Mouse (Mus musculus) lung, postnatal 0 days (tissue): ENCODE data around the gene Iqck. TPM values are rescaled to one million over a fixed set of nuclear protein-coding genes. Genes with fewer than 3 reads are reported as not detected.
A peak's percentile ranks its signal among the peaks of the same experiment; 100 is the strongest.

Experiments
- ATAC-seq: fragments of 200-750 bp; cut with Nextera tagmentation; 2 replicates; pipeline ENCODE4 v1.8.0; 2017; ENCODE audit warnings: moderate library complexity
- DNase-seq: peaks from one replicate; pipeline ENCODE4 v3.0.0-alpha.2; 2016; ENCODE audit warnings: low spot score
- H3K27ac ChIP-seq: fragments of 300-500 bp; sonication (generic); 2 replicates; pipeline ENCODE4 v1.5.1; 2014; ENCODE audit warnings: antibody characterized with exemption, mild to moderate bottlenecking, low read length, mixed read lengths
- H3K27me3 ChIP-seq: fragments of 300-500 bp; sonication (generic); replicated peaks from 2 replicates; pipeline ENCODE4 v1.6.1; 2014; ENCODE audit warnings: low read length, mixed read lengths; ENCODE audit not compliant: insufficient read depth
- H3K36me3 ChIP-seq: fragments of 300-500 bp; sonication (generic); 2 replicates; pipeline ENCODE4 v1.6.1; 2014; ENCODE audit warnings: low read length, mixed read lengths; ENCODE audit not compliant: insufficient read depth
- H3K4me1 ChIP-seq: fragments of 300-500 bp; sonication (generic); 2 replicates; pipeline ENCODE4 v1.6.1; 2014; ENCODE audit warnings: antibody characterized with exemption, low read depth, low read length, mixed read lengths; ENCODE audit not compliant: insufficient read depth
- H3K4me2 ChIP-seq: fragments of 300-500 bp; sonication (generic); replicated peaks from 2 replicates; pipeline ENCODE4 v1.6.1; 2014; ENCODE audit warnings: low read depth, mild to moderate bottlenecking, low read length, moderate library complexity, mixed read lengths
- H3K4me3 ChIP-seq: fragments of 300-500 bp; sonication (generic); 2 replicates; pipeline ENCODE4 v1.5.1; 2014; ENCODE audit warnings: low read depth, low read length
- H3K9ac ChIP-seq: fragments of 300-500 bp; sonication (generic); replicated peaks from 2 replicates; pipeline ENCODE4 v1.6.1; 2014; ENCODE audit warnings: low read depth, mild to moderate bottlenecking
- H3K9me3 ChIP-seq: fragments of 300-500 bp; sonication (generic); 2 replicates; pipeline ENCODE4 v1.6.1; 2016; ENCODE audit warnings: low read length, mixed read lengths
- CTCF ChIP-seq: IDR thresholded peaks from 2 replicates; pipeline ENCODE4 v1.5.1; 2016; ENCODE audit warnings: antibody characterized with exemption, mild to moderate bottlenecking
- EP300 ChIP-seq: IDR thresholded peaks from 2 replicates; pipeline ENCODE4 v1.6.1; 2016; ENCODE audit warnings: antibody characterized with exemption, mild to moderate bottlenecking, control low read depth
- WGBS: fragments of 180-500 bp; shearing (Covaris S2); extraction: QIAGEN DNeasy Blood & Tissue Kit; methylation state at CpG from one replicate; pipeline ENCODE4 v1.1.7; 2014; 5-methylcytosine and 5-hydroxymethylcytosine counted together
- polyA plus RNA-seq: library from polyadenylated mRNA; unstranded; fragments of >200 nt; fragmentation: Nextera tagmentation; extraction: Ambion mirVana; gene quantifications from 2 replicates; pipeline ENCODE4 v1.2.1, GENCODE M21; 2015

The Iqck gene
- polyA plus RNA-seq, 1 experiment from 2014 or later: 3.5 TPM

DNA sequence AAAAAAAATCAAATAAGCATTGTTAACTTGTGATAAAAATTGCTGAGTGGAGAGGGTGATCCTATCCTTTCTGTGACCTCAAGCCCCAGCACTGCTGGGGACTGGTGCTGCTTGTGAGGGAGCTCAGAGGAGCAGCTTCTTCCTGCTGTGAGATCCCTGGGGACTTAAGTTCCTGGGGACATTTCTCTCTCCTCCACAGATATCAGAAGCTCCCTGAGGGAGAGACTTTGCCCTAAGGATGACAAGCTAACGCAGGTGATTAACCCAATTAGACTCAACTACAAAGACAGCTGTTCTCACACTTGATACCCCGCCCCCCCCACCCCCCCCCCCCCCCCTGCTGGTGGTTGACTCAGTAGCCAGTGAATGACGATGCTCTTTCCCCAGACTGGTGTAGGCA, 109.2 kb downstream of the Iqck start:
- Histone ChIP-seq H3K27me3 (no peaks in the 10 kb centered on the region), H3K27ac (no peak overlapping the region), H3K4me1 (no peaks in the 10 kb centered on the region), H3K4me3 (no peak overlapping the region), H3K9me3 (no peaks in the 10 kb centered on the region), H3K36me3 (no peaks in the 10 kb centered on the region), H3K4me2 (no peak overlapping the region), H3K9ac (no peak overlapping the region)
- 11% methylated on average over 1 of the region's 3 CpGs for WGBS
- DNase-seq (no peak), ATAC-seq (no peak)
- TF ChIP-seq EP300 (no peak), CTCF (no peak)

- Histone ChIP-seq H3K4me2 (no peak overlapping the region), H3K4me1 (no peaks in the 10 kb centered on the region), H3K27me3 (no peaks in the 10 kb centered on the region), H3K4me3 (no peak overlapping the region), H3K27ac (no peak overlapping the region), H3K9ac (no peak overlapping the region), H3K9me3 (no peaks in the 10 kb centered on the region), H3K36me3 (no peaks in the 10 kb centered on the region)
- 12% methylated on average over 7 of the region's 7 CpGs for WGBS
- TF ChIP-seq EP300 (no peak), CTCF (no peak)
- ATAC-seq (no peak), DNase-seq (no peak)
Observed at GRCm38 (mm10) chr7:118965198-118965597, 109.6 kb downstream of the Iqck start.

DNA sequence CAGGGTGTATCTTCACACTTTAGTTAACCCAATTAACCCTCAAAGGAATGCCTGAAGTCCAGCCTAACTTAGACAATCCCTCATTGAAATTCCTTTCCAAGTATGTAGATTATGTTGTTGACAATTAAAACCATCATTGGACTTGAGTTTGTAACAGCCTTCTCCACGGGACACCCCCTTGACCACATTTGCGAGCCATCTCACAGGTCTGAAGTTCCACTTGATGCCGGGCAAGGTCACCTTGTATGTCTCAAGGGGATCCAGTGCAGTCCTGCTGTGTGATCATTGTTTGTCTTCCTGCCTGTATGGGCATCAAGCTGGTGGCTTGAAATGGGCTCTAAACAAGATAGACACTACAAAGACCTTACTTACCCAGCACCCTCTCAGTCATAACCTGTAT, 113.3 kb downstream of the Iqck start:
- no peaks in the 10 kb centered on the region for H3K27me3 ChIP-seq
- no peak for DNase-seq
- H3K4me2 ChIP-seq: no peak overlapping the region
- H3K4me3 ChIP-seq: no peak overlapping the region
- no peak for ATAC-seq
- 86% methylated on average over 3 of the region's 3 CpGs for WGBS
- no peaks in the 10 kb centered on the region for H3K9me3 ChIP-seq
- no peaks in the 10 kb centered on the region for H3K36me3 ChIP-seq
- H3K4me1 ChIP-seq: no peaks in the 10 kb centered on the region
- no peak overlapping the region for H3K27ac ChIP-seq
- no peak overlapping the region for H3K9ac ChIP-seq
- no peak for TF ChIP-seq EP300
- no peak for TF ChIP-seq CTCF

DNA sequence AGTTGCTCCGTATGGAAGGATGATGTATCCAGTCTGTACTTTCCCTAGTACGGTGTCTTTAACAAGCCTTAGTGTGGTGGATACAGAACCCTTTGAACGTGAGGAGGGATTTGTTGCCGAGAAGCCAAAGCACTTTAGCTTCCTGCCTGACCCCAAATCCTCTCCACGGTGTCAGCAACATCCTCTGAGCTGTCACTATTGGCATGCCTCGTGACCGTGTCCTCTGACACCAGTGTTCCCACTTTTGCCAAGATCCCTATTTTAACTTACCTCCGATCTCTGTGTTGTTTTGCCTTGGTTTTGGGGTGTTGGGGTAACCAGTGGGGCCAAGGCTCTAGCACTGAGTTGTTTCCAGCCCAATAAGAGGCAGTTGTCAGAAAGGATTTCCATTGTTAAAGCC, 115.9 kb downstream of the Iqck start:
- no peak overlapping the region for H3K4me3 ChIP-seq
- no peak for DNase-seq
- no peak for ATAC-seq
- H3K4me2 ChIP-seq: no peak overlapping the region
- no peak overlapping the region for H3K27ac ChIP-seq
- TF ChIP-seq CTCF (no peak), EP300 (no peak)
- no peaks in the 10 kb centered on the region for H3K4me1 ChIP-seq
- H3K9ac ChIP-seq: no peak overlapping the region
- H3K9me3 ChIP-seq: no peaks in the 10 kb centered on the region
- 62% methylated on average over 8 of the region's 8 CpGs for WGBS
- no peaks in the 10 kb centered on the region for H3K27me3 ChIP-seq
- H3K36me3 ChIP-seq: no peaks in the 10 kb centered on the region

DNA sequence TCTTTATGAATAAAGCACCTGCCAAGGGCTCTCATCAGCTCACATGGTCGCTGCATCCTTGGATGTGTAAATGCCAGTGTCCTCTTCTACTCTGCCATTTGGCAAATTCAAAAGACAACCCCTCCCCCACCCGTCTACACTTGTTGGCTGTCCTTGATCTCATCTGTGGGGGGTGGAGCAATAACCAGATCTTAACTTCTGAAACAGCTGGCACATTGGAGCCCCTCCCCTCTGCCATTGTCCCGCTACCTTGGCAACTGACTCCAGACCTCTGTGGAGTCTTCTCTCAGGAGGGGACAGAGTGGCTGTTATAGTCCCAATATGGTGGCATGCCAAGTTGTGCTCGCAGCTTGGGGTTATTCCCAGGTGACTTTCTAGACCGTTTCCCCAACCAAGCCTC, 116.8 kb downstream of the Iqck start:
- ATAC-seq (no peak), DNase-seq (no peak)
- H3K27me3 ChIP-seq: no peaks in the 10 kb centered on the region
- no peaks in the 10 kb centered on the region for H3K4me1 ChIP-seq
- no peak overlapping the region for H3K9ac ChIP-seq
- no peaks in the 10 kb centered on the region for H3K36me3 ChIP-seq
- no peak overlapping the region for H3K4me2 ChIP-seq
- H3K27ac ChIP-seq: no peak overlapping the region
- 78% methylated on average over 5 of the region's 5 CpGs for WGBS
- H3K4me3 ChIP-seq: no peak overlapping the region
- TF ChIP-seq CTCF (no peak), EP300 (no peak)
- no peaks in the 10 kb centered on the region for H3K9me3 ChIP-seq

- 81% methylated on average over 4 of the region's 4 CpGs for WGBS
- no peaks in the 10 kb centered on the region for H3K36me3 ChIP-seq
- ATAC-seq (no peak), DNase-seq (no peak)
- H3K4me1 ChIP-seq: no peaks in the 10 kb centered on the region
- H3K27ac ChIP-seq: no peak overlapping the region
- H3K4me2 ChIP-seq: no peak overlapping the region
- no peaks in the 10 kb centered on the region for H3K27me3 ChIP-seq
- TF ChIP-seq CTCF (no peak), EP300 (no peak)
- H3K4me3 ChIP-seq: no peak overlapping the region
- no peaks in the 10 kb centered on the region for H3K9me3 ChIP-seq
- no peak overlapping the region for H3K9ac ChIP-seq
Observed at GRCm38 (mm10) chr7:118973377-118973776, 117.8 kb downstream of the Iqck start.

GRCm38 (mm10) chr7:118975837-118976236, 120.3 kb downstream of the Iqck start:
- DNase-seq (peak; percentile 29), ATAC-seq (no peak)
- Histone ChIP-seq H3K4me3 (no peak overlapping the region), H3K27ac (no peak overlapping the region), H3K9ac (no peak overlapping the region), H3K27me3 (no peaks in the 10 kb centered on the region), H3K4me2 (no peak overlapping the region), H3K4me1 (no peaks in the 10 kb centered on the region), H3K36me3 (no peaks in the 10 kb centered on the region), H3K9me3 (no peaks in the 10 kb centered on the region)
- 32% methylated on average over 3 of the region's 3 CpGs for WGBS
- TF ChIP-seq EP300 (no peak), CTCF (no peak)
